Mouse (Mus musculus) heart, adult 2 months (tissue): ENCODE results near the gene Slc5a7.

Experiments used
- CTCF ChIP-seq: fragments of 200-600 bp; IDR thresholded peaks from 2 replicates; pipeline ENCODE4 v1.8.1; 2022; ENCODE audit warnings: antibody characterized with exemption, mild to moderate bottlenecking, moderate library complexity
- EP300 ChIP-seq: fragments of 200-500 bp; IDR thresholded peaks from 2 replicates; pipeline ENCODE4 v1.6.1; 2011; ENCODE audit warnings: low read depth, low read length, control low read depth; ENCODE audit not compliant: insufficient read depth
- POLR2A ChIP-seq: fragments of 200-500 bp; IDR thresholded peaks from 2 replicates; pipeline ENCODE4 v1.6.1; 2011; ENCODE audit warnings: mild to moderate bottlenecking, low read depth, low read length, control low read depth; ENCODE audit not compliant: insufficient read depth

GRCm38 (mm10) chr17:54298232-54298924 is 456 bp downstream of the Slc5a7 start:
- TF ChIP-seq CTCF: no peak
- no peak for TF ChIP-seq EP300
- no peak for TF ChIP-seq POLR2A
